Mouse (Mus musculus) layer of hippocampus, postnatal 25 days (tissue): ENCODE results near the gene St8sia6. TPM values are rescaled to one million over a fixed set of nuclear protein-coding genes. Genes with fewer than 3 reads are reported as not detected.
A peak's percentile ranks its signal among the peaks of the same experiment; 100 is the strongest.

Experiments used
- DNase-seq, 2 experiments: peaks; one replicate each; pipeline ENCODE4 v3.0.0; 2022; ENCODE audit warnings: mixed read lengths in 2 of 2, low spot score in 1 of 2; ENCODE audit errors: extremely low spot score in 1 of 2
- total RNA-seq, 2 experiments: library from RNA; stranded (reverse); gene quantifications; 2 replicates each; pipeline ENCODE4 v1.2.3; 2021

St8sia6 gene
- total RNA-seq, 2 experiments from 2014 or later, result 1.8 to 3.4 TPM

DNA sequence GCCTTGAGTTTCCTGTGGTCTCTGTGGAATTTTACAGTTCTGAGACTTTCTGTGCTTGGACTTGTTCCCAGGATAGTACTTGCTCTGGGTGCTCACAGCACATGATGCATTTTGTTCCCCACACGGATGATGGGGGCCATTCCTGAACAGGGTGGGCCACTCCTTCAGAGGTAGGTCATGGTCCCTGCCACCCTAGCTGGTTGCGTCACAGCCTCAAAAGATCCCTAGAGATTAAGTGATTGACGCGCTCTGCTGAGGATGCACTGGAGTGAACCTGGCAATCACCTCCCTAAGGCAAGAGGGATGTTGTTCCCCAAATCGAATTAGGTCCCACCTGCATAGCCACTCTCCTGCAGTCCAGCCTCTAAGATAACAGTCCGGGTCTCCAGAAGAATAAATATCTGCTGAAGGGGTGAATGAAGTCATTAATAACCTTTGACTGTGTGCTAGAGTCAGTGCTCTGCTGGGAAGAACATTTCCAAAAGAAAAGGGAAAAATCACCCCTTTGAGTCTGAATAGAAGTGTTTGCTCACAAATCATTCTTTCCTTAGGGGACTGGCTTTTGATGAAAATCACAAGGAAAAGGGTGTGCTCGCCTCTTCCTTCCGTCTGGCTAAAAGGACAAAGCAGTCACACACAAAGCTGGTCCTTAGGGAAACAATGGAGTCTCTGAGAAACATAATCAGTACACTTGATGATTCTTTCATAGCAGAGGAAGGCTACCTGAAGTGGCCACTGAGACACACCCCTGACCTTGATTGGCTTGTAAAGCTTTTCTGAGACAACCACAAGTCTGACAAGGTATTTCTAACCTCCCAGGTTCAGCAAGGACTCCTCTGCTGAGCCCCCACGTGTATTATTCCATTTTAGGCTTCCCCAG lies 26.1 kb downstream of the St8sia6 start:
- DNase-seq, result no peak

GRCm38 (mm10) chr2:13760366-13760765 lies 33.5 kb downstream of the St8sia6 start:
- no peak for DNase-seq

GRCm38 (mm10) chr2:13757412-13757811 lies 36.5 kb downstream of the St8sia6 start:
- no peak for DNase-seq

DNA sequence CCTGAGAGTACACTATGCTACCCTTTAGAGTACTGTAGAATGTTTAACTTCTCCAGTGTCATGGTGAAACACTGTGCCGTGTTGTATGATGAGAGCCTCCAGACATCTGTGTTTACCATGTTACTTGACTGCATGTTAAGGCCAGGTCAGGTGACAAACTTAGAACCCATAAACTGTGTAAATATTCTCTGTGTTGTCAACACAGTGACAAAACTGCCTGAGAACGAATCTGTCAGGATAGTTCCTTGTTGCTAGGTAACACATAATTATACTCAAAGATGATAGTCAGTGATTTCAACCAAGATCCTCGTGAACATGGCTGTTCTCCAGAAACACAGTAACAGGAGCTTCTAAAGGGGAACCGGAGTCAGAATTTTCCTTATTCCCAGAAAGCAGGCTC lies 38.1 kb downstream of the St8sia6 start:
- DNase-seq, result no peak

DNA sequence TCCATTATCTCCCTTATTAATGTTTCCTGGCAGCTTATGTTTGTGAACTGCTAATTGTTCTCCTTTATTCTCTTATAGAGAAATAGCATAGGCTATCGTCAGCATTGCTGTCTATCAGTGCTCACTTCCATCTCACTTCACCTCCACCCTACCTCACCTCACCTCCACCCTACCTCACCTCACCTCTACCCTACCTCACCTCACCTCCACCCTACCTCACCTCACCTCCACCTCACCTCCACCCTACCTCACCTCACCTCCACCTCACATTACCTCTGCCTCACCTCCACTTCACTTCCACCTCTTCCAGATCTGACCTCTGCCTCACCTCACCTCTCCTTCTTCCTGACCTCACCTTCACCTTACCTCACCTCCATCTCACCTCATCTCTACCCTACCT lies 42.2 kb downstream of the St8sia6 start:
- no peak for DNase-seq

DNA sequence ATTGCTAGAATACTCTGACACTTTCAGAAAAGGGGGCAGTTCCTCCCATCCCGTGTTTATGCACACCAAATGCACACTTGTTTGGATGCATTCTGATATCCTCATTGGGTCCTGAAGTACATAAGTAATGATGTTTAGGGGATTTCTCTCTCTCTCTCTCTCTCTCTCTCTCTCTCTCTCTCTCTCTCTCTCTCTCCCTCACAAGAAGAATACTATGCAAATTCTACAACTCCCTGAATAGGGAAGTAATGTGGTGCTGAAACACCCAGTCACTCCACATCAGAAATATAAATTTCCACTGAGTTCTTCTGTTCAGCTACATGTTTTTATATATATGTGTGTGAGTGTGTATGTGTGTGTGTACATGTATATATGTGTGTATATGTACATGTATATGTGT lies 43.1 kb downstream of the St8sia6 start:
- no peak for DNase-seq

DNA sequence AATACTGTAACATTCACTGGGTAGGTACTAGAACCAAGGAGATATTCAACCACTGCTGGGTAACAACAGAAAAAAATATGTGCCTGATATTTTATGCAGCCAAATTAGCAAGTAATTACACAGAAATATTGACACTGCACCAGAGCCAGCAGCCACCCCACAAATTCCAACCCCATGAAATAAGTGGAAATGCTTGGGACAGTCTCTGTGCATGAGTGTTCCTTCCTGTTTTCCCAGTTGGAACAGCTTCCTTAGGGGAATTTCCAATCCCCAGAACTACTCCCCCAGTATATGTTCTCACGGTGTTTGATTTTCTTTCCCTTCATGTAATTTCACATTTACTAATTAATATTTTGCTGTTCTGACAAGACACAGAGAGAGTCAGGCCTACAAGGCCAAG lies 43.8 kb downstream of the St8sia6 start:
- no peak for DNase-seq

DNA sequence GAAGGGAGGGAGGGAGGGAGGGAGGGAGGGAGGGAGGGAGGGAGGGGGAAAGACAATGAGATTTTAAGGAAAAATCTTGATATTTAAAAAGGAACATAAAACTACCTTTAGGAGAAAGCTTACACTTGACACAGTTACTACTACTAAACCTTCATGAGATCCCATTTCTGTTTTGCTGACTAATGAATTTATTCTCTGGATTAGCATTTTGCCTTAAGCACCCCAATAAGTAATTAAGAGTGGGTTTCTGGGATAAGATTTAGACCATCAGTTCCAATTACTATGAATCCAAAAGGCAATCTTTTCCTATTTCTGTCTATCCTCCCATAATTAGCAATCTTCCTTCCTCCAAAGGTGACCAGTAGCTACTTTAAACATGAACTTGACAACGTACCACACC lies 44.7 kb downstream of the St8sia6 start:
- no peak for DNase-seq

DNA sequence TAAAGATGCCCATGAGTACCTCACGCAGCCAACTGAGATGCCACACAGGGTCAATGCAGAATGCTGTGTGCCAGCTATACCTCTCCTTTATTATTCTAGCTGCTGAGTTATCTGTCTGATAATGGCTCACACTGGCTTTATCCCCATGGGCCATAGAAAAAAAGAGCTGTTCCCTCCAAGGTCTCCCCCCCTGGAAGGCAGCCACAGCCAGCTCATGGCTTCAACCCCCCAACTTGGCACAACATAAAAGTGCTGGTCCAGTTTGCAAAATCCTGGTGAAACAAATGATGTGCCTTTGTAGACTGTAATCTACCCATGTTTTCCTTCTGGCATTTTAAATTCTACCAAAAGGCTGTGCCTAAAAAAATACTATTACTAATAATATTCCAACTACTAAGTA lies 46.3 kb downstream of the St8sia6 start:
- DNase-seq, result no peak

GRCm38 (mm10) chr2:13746023-13746422 lies 47.8 kb downstream of the St8sia6 start:
- DNase-seq, result no peak

GRCm38 (mm10) chr2:13738704-13739103 lies 55.2 kb downstream of the St8sia6 start:
- DNase-seq, result no peak

- DNase-seq, result no peak
Measured at GRCm38 (mm10) chr2:13727901-13728300, 66.0 kb downstream of the St8sia6 start.

DNA sequence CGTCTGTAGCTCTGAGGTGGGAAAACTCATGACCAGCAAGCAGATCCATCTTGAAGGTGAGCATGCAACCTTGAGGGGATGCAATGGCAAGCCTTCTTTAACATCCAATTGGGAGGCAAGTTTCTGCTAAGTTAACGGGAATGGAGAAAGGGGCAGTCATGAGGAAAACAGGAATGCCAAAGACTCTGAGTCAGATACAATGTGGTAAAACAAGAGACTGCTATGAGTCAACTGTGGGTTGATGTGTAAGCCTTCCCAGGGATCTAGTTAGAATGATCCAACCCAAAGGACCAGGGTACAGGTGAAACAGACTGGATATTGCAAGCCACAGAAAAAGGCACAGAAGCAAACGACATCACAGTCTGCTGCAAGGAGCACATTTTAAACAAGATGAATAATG lies 68.3 kb downstream of the St8sia6 start:
- no peak for DNase-seq

DNA sequence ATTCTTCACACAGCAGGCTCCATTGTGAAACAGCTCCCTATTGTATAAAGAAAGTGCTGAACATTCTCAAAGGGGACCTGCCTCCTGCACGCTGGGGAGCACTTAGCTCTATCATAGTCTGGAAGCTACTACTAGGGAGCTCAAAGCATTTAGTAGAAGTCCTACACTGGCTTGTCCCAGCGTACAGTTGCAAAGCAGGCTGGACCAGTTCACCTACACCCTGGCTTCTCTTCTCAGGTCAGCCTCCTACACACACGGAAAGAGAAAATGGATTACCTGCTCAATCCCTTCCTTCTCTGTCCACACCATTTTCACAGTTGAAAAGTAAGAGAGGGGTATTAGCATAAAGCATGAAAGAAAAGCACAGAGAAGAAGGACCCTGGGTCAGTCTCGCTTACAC lies 71.6 kb downstream of the St8sia6 start:
- no peak for DNase-seq

DNA sequence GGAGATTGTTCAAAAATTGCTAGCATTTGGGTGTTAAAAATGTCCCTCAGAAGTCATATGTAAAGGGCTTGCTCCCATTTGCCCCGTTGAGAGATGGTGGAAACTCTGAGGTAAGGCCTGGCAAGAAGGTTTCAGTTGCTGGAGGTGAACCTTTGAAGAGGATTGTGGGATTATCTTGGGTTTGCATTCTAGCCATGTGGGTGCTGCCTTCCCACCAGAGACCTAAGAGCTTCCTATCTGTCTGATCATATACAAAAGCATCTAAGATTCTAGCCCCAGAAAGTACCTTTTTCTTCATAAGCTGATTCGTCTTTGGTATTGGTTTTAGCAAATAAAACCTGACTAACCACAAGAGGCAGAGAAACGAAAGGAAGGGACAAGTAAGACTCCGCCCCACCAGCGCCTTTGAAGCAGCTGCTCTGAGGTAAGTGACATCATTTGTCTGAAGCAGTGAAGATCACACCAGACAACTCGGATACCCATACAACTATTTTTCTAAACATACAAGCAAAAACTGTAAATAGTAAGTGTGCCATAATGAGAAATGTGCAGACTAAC lies 75.2 kb downstream of the St8sia6 start:
- DNase-seq, result no peak

- DNase-seq, result no peak
Measured at GRCm38 (mm10) chr2:13708785-13709184, 85.1 kb downstream of the St8sia6 start.

DNA sequence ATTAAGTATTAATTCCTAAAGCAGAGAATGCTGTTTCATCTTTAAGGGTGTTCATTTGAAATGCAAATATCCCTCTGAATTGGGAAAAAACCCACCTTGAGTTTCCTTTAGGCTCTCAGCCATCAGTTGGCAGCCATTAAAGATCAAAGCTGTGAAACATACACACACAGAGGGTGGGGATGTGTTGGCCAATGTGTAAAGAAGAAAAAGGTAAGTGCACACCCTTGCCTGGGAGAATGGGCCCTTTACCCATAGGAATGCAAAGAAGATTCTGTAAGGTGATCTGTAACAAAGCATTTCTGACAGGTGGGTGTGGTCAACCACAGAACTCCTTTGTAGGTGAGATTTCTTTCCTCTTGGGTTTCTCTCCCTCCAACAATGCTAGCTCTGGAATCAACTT lies 96.3 kb downstream of the St8sia6 start:
- DNase-seq, result no peak

DNA sequence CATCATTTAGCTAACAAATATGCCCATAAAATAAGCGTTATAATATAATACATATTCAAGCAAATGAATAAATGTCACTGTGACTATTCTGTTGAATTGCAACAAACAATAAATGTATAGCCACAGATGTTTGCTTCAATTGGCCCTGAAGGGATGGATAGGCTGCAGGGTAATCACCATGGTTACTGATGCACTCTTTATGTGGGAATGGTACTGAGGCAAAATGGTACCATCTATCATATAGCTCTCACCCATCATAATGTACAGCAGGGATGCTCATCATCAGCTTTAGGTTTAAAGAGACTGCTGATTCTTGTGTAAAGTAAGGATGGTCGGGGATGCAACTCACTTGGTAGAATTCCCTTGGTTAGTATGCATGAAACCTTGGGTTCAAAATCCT lies 99.4 kb downstream of the St8sia6 start:
- DNase-seq, result no peak

DNA sequence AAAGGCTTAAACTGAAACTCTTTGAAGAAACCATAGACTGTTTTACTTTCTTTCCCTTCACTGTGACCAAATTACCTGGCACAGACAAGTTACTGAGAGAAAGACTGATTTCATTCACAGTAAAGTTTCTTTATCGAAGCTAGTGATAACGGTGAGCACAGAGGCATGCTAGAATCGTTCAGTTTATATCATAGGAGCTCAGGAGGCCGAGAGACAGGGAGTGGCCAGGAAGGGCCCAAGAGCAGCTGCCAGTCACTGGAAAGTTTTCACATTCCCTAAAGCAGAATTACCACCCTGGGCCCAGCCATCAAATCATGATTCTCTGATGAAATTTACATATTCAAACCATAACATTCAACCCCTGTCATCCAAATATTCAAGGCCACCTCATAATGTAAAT lies 109.5 kb downstream of the St8sia6 start:
- no peak for DNase-seq

DNA sequence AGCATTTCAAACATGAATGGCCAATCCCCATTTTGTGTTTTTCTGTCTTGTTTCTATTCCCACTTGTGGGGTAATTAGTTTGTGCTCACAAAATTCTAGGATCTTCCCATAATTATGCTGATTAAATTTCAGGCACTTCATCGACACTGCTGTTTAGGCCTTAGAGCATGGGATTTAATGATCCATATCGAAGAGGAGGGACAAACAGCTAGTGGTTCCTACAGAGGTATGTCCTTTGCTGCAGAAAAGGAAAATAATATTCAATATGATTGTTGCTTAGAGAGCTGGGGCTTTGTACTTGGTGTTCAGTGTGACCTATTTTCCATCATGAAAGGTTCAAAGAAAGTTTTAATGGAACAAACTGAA lies 110.7 kb downstream of the St8sia6 start:
- no peak for DNase-seq

- no peak for DNase-seq
Measured at GRCm38 (mm10) chr2:13682488-13683204, 111.2 kb downstream of the St8sia6 start.

- peak in 1 of 2 experiments; percentile 11 for DNase-seq
Measured at GRCm38 (mm10) chr2:13672946-13673345, 120.9 kb downstream of the St8sia6 start.
